Mouse (Mus musculus): ENCODE measurements around the gene Gpd1. TPM values are rescaled to one million over a fixed set of nuclear protein-coding genes. Genes with fewer than 3 reads are reported as not detected.

Gene Gpd1
- total and polyA plus RNA-seq, 2 experiments from 2014 or later: 3.9 to 6.0 TPM

GRCm38 (mm10) chr15:99736675-99737074 is 19.4 kb downstream of the Gpd1 start:
- H3K4me2 ChIP-seq (ENCODE audit: low read depth): no peak overlapping the region
- TF ChIP-seq CTCF (IDR thresholded peaks at IDR 0.05; ENCODE audit: low read depth): no peak
- H3K9ac ChIP-seq: no peak overlapping the region
- H3K27me3 ChIP-seq (ENCODE audit: insufficient read depth, low read length): no peaks in the 10 kb centered on the region
- no peaks in the 10 kb centered on the region for H3K9me3 ChIP-seq (ENCODE audit: low read length)
- H3K36me3 ChIP-seq (ENCODE audit: insufficient read depth): peaks cover 57% of the 10 kb centered on the region
- ATAC-seq: no peak
- DNase-seq: no peak
- 89% methylated on average over 11 of the region's 11 CpGs for WGBS
- no peaks in the 10 kb centered on the region for H3K4me1 ChIP-seq (ENCODE audit: insufficient read depth)
- no peak overlapping the region for H3K27ac ChIP-seq (ENCODE audit: low read depth, low read length)
- no peak overlapping the region for H3K4me3 ChIP-seq (ENCODE audit: low read depth, low read length)

- 76% methylated on average over 4 of the region's 4 CpGs for WGBS
- no peak for TF ChIP-seq CTCF (IDR thresholded peaks at IDR 0.05; ENCODE audit: low read depth)
- no peak overlapping the region for H3K9ac ChIP-seq
- H3K4me1 ChIP-seq (ENCODE audit: insufficient read depth): no peaks in the 10 kb centered on the region
- H3K4me2 ChIP-seq (ENCODE audit: low read depth): no peak overlapping the region
- no peaks in the 10 kb centered on the region for H3K9me3 ChIP-seq (ENCODE audit: low read length)
- H3K36me3 ChIP-seq (ENCODE audit: insufficient read depth): peaks cover 75% of the 10 kb centered on the region
- no peak overlapping the region for H3K4me3 ChIP-seq (ENCODE audit: low read depth, low read length)
- DNase-seq (no peak), ATAC-seq (no peak)
- no peak overlapping the region for H3K27ac ChIP-seq (ENCODE audit: low read depth, low read length)
- H3K27me3 ChIP-seq (ENCODE audit: insufficient read depth, low read length): no peaks in the 10 kb centered on the region
Measured at GRCm38 (mm10) chr15:99740229-99740628, 22.9 kb downstream of the Gpd1 start.

- Histone ChIP-seq H3K36me3 (ENCODE audit: insufficient read depth) (no peaks in the 10 kb centered on the region), H3K4me1 (ENCODE audit: insufficient read depth) (no peaks in the 10 kb centered on the region), H3K27ac (ENCODE audit: low read depth, low read length) (no peak overlapping the region), H3K27me3 (ENCODE audit: insufficient read depth, low read length) (no peaks in the 10 kb centered on the region), H3K4me3 (ENCODE audit: low read depth, low read length) (no peak overlapping the region), H3K9ac (no peak overlapping the region), H3K9me3 (ENCODE audit: low read length) (no peaks in the 10 kb centered on the region), H3K4me2 (ENCODE audit: low read depth) (no peak overlapping the region)
- no peak for TF ChIP-seq CTCF (IDR thresholded peaks at IDR 0.05; ENCODE audit: low read depth)
- DNase-seq: no peak
- WGBS: 64% methylated on average over 3 of the region's 3 CpGs
- ATAC-seq: no peak
Measured at GRCm38 (mm10) chr15:99754204-99754603, 36.9 kb downstream of the Gpd1 start.

GRCm38 (mm10) chr15:99767467-99767866 is 50.2 kb downstream of the Gpd1 start:
- H3K36me3 ChIP-seq (ENCODE audit: insufficient read depth): peaks cover 5% of the 10 kb centered on the region; the same call in 1 of the 2 replicates
- no peaks in the 10 kb centered on the region for H3K9me3 ChIP-seq (ENCODE audit: low read length)
- no peak overlapping the region for H3K27ac ChIP-seq (ENCODE audit: low read depth, low read length)
- 80% methylated on average over 4 of the region's 4 CpGs for WGBS
- no peak overlapping the region for H3K4me3 ChIP-seq (ENCODE audit: low read depth, low read length)
- no peak for TF ChIP-seq CTCF (IDR thresholded peaks at IDR 0.05; ENCODE audit: low read depth)
- no peaks in the 10 kb centered on the region for H3K27me3 ChIP-seq (ENCODE audit: insufficient read depth, low read length)
- H3K4me2 ChIP-seq (ENCODE audit: low read depth): no peak overlapping the region
- DNase-seq (no peak), ATAC-seq (no peak)
- no peak overlapping the region for H3K9ac ChIP-seq
- H3K4me1 ChIP-seq (ENCODE audit: insufficient read depth): peaks cover 7% of the 10 kb centered on the region; the same call in 1 of the 2 replicates

GRCm38 (mm10) chr15:99768761-99769160 is 51.4 kb downstream of the Gpd1 start:
- Histone ChIP-seq H3K27me3 (ENCODE audit: insufficient read depth, low read length) (no peaks in the 10 kb centered on the region), H3K27ac (ENCODE audit: low read depth, low read length) (no peak overlapping the region), H3K9me3 (ENCODE audit: low read length) (no peaks in the 10 kb centered on the region), H3K36me3 (ENCODE audit: insufficient read depth) (peaks cover 5% of the 10 kb centered on the region; the same call in 1 of the 2 replicates), H3K4me1 (ENCODE audit: insufficient read depth) (peaks cover 7% of the 10 kb centered on the region; the same call in 1 of the 2 replicates), H3K4me3 (ENCODE audit: low read depth, low read length) (no peak overlapping the region), H3K9ac (no peak overlapping the region), H3K4me2 (ENCODE audit: low read depth) (no peak overlapping the region)
- ATAC-seq (no peak), DNase-seq (no peak)
- 98% methylated on average over 1 of the region's 1 CpGs for WGBS
- TF ChIP-seq CTCF (IDR thresholded peaks at IDR 0.05; ENCODE audit: low read depth): no peak

GRCm38 (mm10) chr15:99771004-99771500 is 53.7 kb downstream of the Gpd1 start:
- H3K9me3 ChIP-seq (ENCODE audit: low read length): no peaks in the 10 kb centered on the region
- WGBS: 14% methylated on average over 5 of the region's 5 CpGs
- H3K9ac ChIP-seq: peak overlapping the region; percentile 94

GRCm38 (mm10) chr15:99771601-99772276 is 54.4 kb downstream of the Gpd1 start:
- Histone ChIP-seq H3K4me3 (ENCODE audit: low read depth, low read length) (peak overlapping the region; percentile 79), H3K9ac (peak overlapping the region; percentile 94), H3K4me2 (ENCODE audit: low read depth) (peak overlapping the region; percentile 79), H3K27me3 (ENCODE audit: insufficient read depth, low read length) (no peaks in the 10 kb centered on the region), H3K9me3 (ENCODE audit: low read length) (no peaks in the 10 kb centered on the region), H3K4me1 (ENCODE audit: insufficient read depth) (peaks cover 7% of the 10 kb centered on the region; the same call in 1 of the 2 replicates), H3K27ac (ENCODE audit: low read depth, low read length) (peak overlapping the region; percentile 94), H3K36me3 (ENCODE audit: insufficient read depth) (no peaks in the 10 kb centered on the region)
- TF ChIP-seq CTCF (IDR thresholded peaks at IDR 0.05; ENCODE audit: low read depth): no peak
- WGBS: 1% methylated on average over 59 of the region's 59 CpGs
- ATAC-seq (peak; percentile 83), DNase-seq (peak; percentile 60)

More at GRCm38 (mm10) chr15:99771004-99771500, 53.7 kb downstream of the Gpd1 start:
- Histone ChIP-seq H3K36me3 (ENCODE audit: insufficient read depth) (no peaks in the 10 kb centered on the region), H3K27me3 (ENCODE audit: insufficient read depth, low read length) (no peaks in the 10 kb centered on the region), H3K27ac (ENCODE audit: low read depth, low read length) (peak overlapping the region; percentile 94), H3K4me1 (ENCODE audit: insufficient read depth) (peaks cover 7% of the 10 kb centered on the region; the same call in 1 of the 2 replicates), H3K4me2 (ENCODE audit: low read depth) (peak overlapping the region; percentile 79), H3K4me3 (ENCODE audit: low read depth, low read length) (peak overlapping the region; percentile 79)
- ATAC-seq (no peak), DNase-seq (no peak)
- TF ChIP-seq CTCF (IDR thresholded peaks at IDR 0.05; ENCODE audit: low read depth): no peak
